Mouse (Mus musculus) lung, postnatal 0 days (tissue): Measurements from ENCODE around the gene Aldh3a2. TPM values are rescaled to one million over a fixed set of nuclear protein-coding genes. Genes with fewer than 3 reads are reported as not detected.

ENCODE experiments used
- ATAC-seq: fragments of 200-750 bp; cut with Nextera tagmentation; 2 replicates; pipeline ENCODE4 v1.8.0; 2017; ENCODE audit warnings: moderate library complexity
- DNase-seq: peaks from one replicate; pipeline ENCODE4 v3.0.0-alpha.2; 2016; ENCODE audit warnings: low spot score
- H3K27ac ChIP-seq: fragments of 300-500 bp; sonication (generic); 2 replicates; pipeline ENCODE4 v1.5.1; 2014; ENCODE audit warnings: antibody characterized with exemption, mild to moderate bottlenecking, low read length, mixed read lengths
- H3K27me3 ChIP-seq: fragments of 300-500 bp; sonication (generic); replicated peaks from 2 replicates; pipeline ENCODE4 v1.6.1; 2014; ENCODE audit warnings: low read length, mixed read lengths; ENCODE audit not compliant: insufficient read depth
- H3K36me3 ChIP-seq: fragments of 300-500 bp; sonication (generic); 2 replicates; pipeline ENCODE4 v1.6.1; 2014; ENCODE audit warnings: low read length, mixed read lengths; ENCODE audit not compliant: insufficient read depth
- H3K4me1 ChIP-seq: fragments of 300-500 bp; sonication (generic); 2 replicates; pipeline ENCODE4 v1.6.1; 2014; ENCODE audit warnings: antibody characterized with exemption, low read depth, low read length, mixed read lengths; ENCODE audit not compliant: insufficient read depth
- H3K4me2 ChIP-seq: fragments of 300-500 bp; sonication (generic); replicated peaks from 2 replicates; pipeline ENCODE4 v1.6.1; 2014; ENCODE audit warnings: low read depth, mild to moderate bottlenecking, low read length, moderate library complexity, mixed read lengths
- H3K4me3 ChIP-seq: fragments of 300-500 bp; sonication (generic); 2 replicates; pipeline ENCODE4 v1.5.1; 2014; ENCODE audit warnings: low read depth, low read length
- H3K9ac ChIP-seq: fragments of 300-500 bp; sonication (generic); replicated peaks from 2 replicates; pipeline ENCODE4 v1.6.1; 2014; ENCODE audit warnings: low read depth, mild to moderate bottlenecking
- H3K9me3 ChIP-seq: fragments of 300-500 bp; sonication (generic); 2 replicates; pipeline ENCODE4 v1.6.1; 2016; ENCODE audit warnings: low read length, mixed read lengths
- CTCF ChIP-seq: IDR thresholded peaks from 2 replicates; pipeline ENCODE4 v1.5.1; 2016; ENCODE audit warnings: antibody characterized with exemption, mild to moderate bottlenecking
- EP300 ChIP-seq: IDR thresholded peaks from 2 replicates; pipeline ENCODE4 v1.6.1; 2016; ENCODE audit warnings: antibody characterized with exemption, mild to moderate bottlenecking, control low read depth
- WGBS: fragments of 180-500 bp; shearing (Covaris S2); extraction: QIAGEN DNeasy Blood & Tissue Kit; methylation state at CpG from one replicate; pipeline ENCODE4 v1.1.7; 2014; 5-methylcytosine and 5-hydroxymethylcytosine counted together
- polyA plus RNA-seq: library from polyadenylated mRNA; unstranded; fragments of >200 nt; fragmentation: Nextera tagmentation; extraction: Ambion mirVana; gene quantifications from 2 replicates; pipeline ENCODE4 v1.2.1, GENCODE M21; 2015

The Aldh3a2 gene
- polyA plus RNA-seq, 1 experiment from 2014 or later = 68.4 TPM

DNA sequence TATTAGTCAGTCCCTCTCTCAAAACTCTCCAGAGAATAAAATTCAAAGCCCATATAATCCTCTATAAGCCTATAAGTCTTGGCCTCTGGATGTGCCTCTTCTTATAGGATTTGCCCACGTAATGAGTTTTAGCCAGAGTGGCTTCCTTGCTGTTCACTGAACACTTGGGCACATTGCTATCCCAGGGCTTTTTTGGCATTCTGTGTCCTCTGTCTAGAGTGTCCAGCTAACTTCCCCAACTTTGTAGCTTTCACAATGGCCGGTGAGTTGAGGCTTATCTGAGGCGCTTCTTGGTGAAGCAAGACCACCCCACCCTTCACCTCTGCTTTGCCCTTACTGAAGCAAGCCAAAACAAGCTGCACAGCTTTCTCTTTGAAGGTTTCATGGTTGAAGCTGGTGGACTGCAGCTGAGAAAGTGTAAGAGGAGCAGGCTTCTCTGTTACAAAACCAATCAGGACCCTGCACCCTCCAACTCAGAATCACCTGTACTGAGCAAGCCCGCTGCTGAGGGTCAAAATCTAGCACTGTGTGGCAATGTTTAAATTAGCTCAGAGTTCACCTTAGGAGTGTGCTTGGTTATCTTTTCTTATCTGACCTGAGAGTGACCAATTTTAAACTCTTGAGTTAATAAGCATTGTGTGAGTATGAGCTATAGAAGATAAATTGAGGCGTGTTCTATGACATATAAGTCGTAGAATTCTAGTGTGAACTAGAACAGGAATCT is 1.5 kb upstream of the Aldh3a2 start:
- ATAC-seq = no peak
- DNase-seq = no peak

DNA sequence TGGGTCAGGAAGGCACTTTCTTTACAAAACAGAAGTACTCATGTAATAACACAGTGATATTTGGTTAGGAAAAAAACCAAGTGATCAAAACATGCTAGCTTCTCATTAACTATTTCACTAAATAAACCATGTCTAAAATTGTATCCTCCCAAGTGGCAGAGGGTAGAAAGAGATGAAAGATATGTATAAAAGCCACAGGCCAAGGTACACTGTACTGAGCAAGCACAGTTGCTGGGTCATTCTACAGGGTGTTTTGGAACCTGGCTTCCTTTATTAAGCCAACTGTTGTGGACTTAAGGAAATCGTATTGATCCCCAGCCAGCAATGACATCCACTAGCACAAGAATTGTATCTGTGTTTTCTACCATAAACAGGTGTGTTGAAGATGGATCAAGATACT is 3.4 kb downstream of the Aldh3a2 start:
- peaks cover 7% of the 10 kb centered on the region; the same call in 1 of the 2 replicates for H3K4me1 ChIP-seq
- H3K9me3 ChIP-seq = no peaks in the 10 kb centered on the region
- H3K4me3 ChIP-seq = no peak overlapping the region
- 86% methylated on average over 1 of the region's 1 CpGs for WGBS
- H3K4me2 ChIP-seq = no peak overlapping the region
- no peak for DNase-seq
- TF ChIP-seq EP300 = no peak
- H3K27me3 ChIP-seq = no peaks in the 10 kb centered on the region
- ATAC-seq = no peak
- peaks cover 34% of the 10 kb centered on the region for H3K36me3 ChIP-seq
- H3K9ac ChIP-seq = no peak overlapping the region
- no peak overlapping the region for H3K27ac ChIP-seq

More for the DNA sequence above, 1.5 kb upstream of the Aldh3a2 start:
- Histone ChIP-seq H3K4me1 (peaks cover 7% of the 10 kb centered on the region; the same call in 1 of the 2 replicates), H3K4me2 (no peak overlapping the region), H3K4me3 (no peak overlapping the region), H3K9ac (no peak overlapping the region), H3K27ac (no peak overlapping the region), H3K27me3 (no peaks in the 10 kb centered on the region), H3K36me3 (peaks cover 4% of the 10 kb centered on the region; the same call in 1 of the 2 replicates), H3K9me3 (no peaks in the 10 kb centered on the region)
- WGBS = 72% methylated on average over 6 of the region's 6 CpGs
- TF ChIP-seq CTCF (no peak), EP300 (no peak)

DNA sequence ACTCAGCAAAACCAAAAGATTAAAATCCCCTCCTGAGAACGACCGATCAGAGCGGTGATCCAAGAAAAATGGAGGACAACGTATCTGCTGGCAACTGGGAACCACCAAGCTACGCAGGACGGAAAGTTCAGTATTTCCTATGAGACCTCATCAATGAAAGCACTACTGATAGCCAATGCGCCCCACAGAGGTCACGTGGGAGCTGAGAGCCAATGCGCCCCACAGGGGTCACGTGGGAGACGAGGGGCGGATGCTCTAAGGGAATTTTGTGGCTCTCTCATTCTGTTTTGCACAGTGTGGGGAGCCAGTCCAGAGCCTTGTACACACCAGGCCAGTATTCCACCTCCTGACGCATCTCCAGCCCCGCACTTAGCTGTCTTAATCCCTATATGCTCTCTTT is 4.7 kb downstream of the Aldh3a2 start:
- no peak overlapping the region for H3K4me2 ChIP-seq
- 94% methylated on average over 14 of the region's 14 CpGs for WGBS
- no peak for DNase-seq
- TF ChIP-seq EP300 = no peak
- TF ChIP-seq CTCF = no peak
- no peaks in the 10 kb centered on the region for H3K9me3 ChIP-seq
- no peak overlapping the region for H3K27ac ChIP-seq
- no peak overlapping the region for H3K9ac ChIP-seq
- peaks cover 3% of the 10 kb centered on the region; the same call in 1 of the 2 replicates for H3K4me1 ChIP-seq
- H3K36me3 ChIP-seq = peaks cover 46% of the 10 kb centered on the region
- no peak overlapping the region for H3K4me3 ChIP-seq
- no peaks in the 10 kb centered on the region for H3K27me3 ChIP-seq
- no peak for ATAC-seq

DNA sequence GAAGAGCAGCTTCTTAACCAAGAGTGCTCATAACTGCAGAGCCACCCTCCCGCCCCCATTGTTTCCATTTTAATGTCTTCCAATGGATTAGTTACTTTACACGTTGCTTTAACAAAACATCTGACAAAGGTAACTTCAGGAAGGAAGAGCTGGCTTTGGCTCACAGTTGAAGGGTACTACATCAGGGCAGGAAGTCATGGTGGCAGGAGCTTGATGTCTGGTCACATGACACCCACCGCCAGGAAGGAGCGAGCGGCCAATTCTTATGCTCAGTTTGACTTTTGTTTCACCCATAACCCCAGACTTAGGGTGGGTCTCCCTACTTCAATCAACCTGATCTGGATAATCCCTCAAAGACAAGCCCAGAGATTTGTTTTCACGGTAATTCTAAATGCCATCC is 8.2 kb downstream of the Aldh3a2 start:
- Histone ChIP-seq H3K27me3 (no peaks in the 10 kb centered on the region), H3K27ac (no peak overlapping the region), H3K9ac (no peak overlapping the region), H3K36me3 (peaks cover 74% of the 10 kb centered on the region), H3K4me3 (no peak overlapping the region), H3K4me2 (no peak overlapping the region), H3K4me1 (no peaks in the 10 kb centered on the region), H3K9me3 (no peaks in the 10 kb centered on the region)
- no peak for TF ChIP-seq EP300
- no peak for TF ChIP-seq CTCF
- DNase-seq (no peak), ATAC-seq (no peak)
- WGBS = 93% methylated on average over 6 of the region's 6 CpGs

DNA sequence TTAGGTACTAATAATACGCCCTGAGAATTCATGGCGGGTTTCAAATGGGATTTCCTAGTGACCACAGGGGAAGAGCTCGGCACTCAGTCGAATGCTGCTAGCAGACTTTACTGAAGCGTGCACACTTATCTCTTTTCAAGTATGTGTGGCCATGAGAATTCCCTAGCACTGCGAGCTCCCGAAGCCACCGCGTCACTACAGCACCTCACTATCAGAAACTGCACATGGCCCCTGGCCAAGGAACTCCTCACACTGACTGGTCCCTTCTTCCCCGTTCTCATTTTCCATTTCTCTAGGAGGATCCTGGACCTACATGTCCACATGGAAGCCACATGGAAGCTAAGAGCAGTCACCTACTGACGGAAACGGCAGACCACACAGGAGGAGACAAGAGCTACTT is 14.5 kb downstream of the Aldh3a2 start:
- Histone ChIP-seq H3K4me2 (no peak overlapping the region), H3K27ac (no peak overlapping the region)

DNA sequence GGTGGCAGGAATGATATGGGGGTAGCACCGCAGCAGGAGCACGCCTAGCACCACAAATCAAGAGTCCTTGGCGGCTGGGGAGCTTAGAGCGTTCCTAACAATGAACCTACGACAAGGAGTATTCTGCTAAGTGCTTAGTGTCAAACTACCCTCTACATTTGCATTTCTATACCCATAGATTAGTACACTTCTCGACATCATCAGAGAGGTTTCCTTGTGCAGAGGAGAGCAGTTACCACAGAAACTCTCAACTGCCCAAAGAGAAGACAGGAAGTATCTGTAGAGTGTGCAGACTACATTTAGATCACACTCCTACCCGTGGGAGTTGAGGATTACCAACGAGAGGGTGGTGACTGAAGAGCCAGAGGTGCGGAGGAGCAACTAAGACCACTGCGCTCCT is 15.5 kb downstream of the Aldh3a2 start:
- no peak overlapping the region for H3K4me2 ChIP-seq
- H3K9ac ChIP-seq = no peak overlapping the region
- WGBS = 81% methylated on average over 10 of the region's 10 CpGs
- no peak overlapping the region for H3K4me3 ChIP-seq
- TF ChIP-seq EP300 = no peak
- TF ChIP-seq CTCF = no peak
- DNase-seq = no peak
- H3K27me3 ChIP-seq = no peaks in the 10 kb centered on the region
- no peak for ATAC-seq
- no peaks in the 10 kb centered on the region for H3K4me1 ChIP-seq
- no peak overlapping the region for H3K27ac ChIP-seq
- no peaks in the 10 kb centered on the region for H3K9me3 ChIP-seq
- H3K36me3 ChIP-seq = peaks cover 74% of the 10 kb centered on the region

More for the DNA sequence above, 14.5 kb downstream of the Aldh3a2 start:
- no peak overlapping the region for H3K9ac ChIP-seq
- DNase-seq = no peak
- no peaks in the 10 kb centered on the region for H3K27me3 ChIP-seq
- WGBS = 84% methylated on average over 12 of the region's 12 CpGs
- ATAC-seq = no peak
- H3K36me3 ChIP-seq = peaks cover 76% of the 10 kb centered on the region
- no peaks in the 10 kb centered on the region for H3K9me3 ChIP-seq
- no peaks in the 10 kb centered on the region for H3K4me1 ChIP-seq
- no peak overlapping the region for H3K4me3 ChIP-seq
- TF ChIP-seq EP300 (no peak), CTCF (no peak)

DNA sequence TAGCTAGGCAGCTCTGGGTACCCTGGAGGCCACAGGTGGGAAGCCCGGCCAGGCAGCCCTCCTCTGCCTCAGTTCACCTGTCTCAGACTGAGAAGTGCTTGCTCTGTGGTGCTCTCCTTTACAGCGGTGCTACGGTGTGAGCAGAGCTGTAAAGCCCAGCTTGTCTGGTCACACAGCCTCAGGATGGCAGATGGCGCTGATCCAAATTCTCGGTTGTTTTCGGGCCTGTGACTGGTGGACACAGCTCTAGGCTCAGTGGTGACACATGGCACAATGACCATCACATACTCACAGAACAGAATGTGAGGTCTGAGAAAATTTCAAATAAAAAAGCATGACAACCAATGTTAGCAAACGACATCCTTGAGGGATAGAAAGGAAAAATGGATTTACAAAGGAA is 22.9 kb downstream of the Aldh3a2 start:
- Histone ChIP-seq H3K27ac (no peak overlapping the region), H3K36me3 (peaks cover 29% of the 10 kb centered on the region; the same call in 1 of the 2 replicates), H3K9ac (no peak overlapping the region), H3K4me2 (no peak overlapping the region), H3K4me1 (no peaks in the 10 kb centered on the region), H3K9me3 (no peaks in the 10 kb centered on the region), H3K27me3 (no peaks in the 10 kb centered on the region), H3K4me3 (no peak overlapping the region)
- no peak for TF ChIP-seq CTCF
- no peak for TF ChIP-seq EP300
- DNase-seq (no peak), ATAC-seq (no peak)
- WGBS = 75% methylated on average over 7 of the region's 7 CpGs
